Mouse (Mus musculus) cerebellum, postnatal 14 days (tissue): ENCODE data around the gene Csad.
"Not testable (repeated sequence)": the region's sequence is repeated elsewhere in the genome, so short reads cannot be mapped to it uniquely, and the experiment has no call there.

Experiments used
- DNase-seq, 2 experiments: peaks; one replicate each; pipeline ENCODE4 v3.0.0; 2021; ENCODE audit warnings: mixed read lengths in 2 of 2

Gene Csad

DNA sequence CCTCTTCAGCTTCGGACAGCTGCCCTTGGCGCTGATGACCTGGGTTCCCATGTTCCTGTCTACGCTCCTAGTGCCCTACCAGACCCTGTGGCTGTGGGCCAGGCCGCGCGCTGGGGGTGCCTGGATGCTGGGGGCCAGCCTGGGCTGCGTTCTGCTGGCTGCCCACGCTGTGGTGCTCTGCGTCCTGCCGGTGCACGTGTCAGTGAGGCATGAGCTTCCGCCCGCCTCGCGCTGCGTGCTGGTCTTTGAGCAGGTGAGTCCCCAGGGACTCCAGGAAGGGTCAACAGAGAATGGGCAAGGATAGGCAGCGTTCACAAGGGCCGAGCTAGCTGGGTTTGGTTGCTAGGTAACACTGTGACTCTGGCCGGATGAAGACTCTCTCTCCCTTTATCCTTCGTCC is 47.7 kb downstream of the Csad start:
- DNase-seq, result peak in 1 of 2 experiments; percentile 53

DNA sequence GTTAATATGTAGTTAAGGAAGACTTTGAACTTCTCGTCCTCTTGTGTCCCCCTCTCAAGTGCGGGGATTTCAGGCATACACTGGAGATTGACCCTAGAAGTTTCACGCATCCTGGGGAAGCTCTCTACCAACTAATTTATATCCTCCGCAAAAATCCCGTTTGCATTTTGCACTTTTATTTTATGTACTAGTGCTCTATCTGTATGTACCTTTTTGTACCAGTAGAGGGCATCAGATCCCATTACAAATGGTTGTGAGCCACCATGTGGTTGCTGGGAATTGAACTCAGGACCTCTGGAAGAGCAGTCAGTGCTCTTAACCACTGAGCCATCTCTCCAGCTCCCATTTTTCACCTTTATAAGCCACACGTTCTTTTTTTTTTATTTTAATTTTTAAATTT is 49.5 kb downstream of the Csad start:
- not testable (repeated sequence) for DNase-seq

DNA sequence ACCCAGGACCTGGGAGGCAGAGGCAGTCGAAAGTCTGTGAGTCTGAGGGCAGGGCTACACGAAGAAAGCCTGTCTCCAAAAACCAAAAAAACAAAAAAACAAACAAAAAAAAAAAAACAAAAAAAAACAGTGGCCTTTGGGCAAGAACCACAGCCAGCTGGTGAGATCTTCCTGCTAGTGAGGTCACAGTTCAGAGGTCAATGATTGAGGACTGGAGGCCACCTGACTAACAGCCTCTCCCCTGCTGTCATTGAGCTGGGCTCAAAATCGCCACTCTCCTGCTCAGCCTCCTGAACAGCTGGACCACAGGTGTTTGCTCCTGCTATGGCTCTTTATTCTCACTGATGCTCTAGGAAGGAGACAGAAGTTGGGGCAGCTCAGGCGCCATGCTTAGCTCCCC is 51.9 kb downstream of the Csad start:
- no peak for DNase-seq

DNA sequence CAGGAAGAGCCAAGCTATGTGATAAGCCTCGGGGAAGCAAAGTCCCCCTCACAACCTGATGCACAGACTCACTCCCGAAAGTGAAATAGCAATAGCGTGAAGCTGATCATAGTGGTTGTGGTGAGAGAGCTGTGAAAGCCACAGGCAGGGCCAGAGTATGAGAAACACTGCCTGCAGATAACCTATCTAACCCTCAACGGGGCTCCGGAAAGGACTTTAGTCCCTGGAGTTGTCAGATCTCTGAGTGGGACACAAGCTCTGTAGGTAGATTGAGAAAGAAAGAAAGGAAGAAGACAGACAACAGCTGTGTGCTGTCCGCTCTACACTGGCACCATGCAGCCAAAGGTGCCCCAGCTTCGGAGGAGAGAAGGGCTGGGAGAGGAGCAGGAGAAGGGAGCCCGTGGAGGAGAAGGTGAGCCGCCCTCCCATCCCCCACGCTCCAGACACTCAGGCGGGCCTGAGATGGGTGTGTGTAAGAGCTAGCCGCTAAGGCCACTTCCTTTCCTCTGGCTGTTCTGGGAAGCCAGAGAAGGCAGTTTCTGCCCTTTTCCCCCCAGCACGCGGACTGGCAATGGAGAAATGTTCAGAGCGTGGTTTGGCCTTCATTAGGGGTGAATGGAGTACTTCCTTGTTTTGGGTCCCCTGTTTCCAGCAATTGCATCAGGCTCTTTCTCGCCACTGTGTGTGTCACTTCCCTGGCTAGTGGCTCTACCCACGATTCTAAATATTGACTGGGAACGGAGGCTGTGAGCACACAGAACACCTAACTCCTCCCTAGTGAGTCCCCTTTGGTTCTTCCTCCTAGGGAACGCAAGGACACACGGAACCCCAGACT is 54.0 kb downstream of the Csad start, which contains the start of gene Soat2:
Gene Soat2, plus strand, starts transcription at position 226 of the 835 bp plus-strand sequence.
- DNase-seq, result no peak

DNA sequence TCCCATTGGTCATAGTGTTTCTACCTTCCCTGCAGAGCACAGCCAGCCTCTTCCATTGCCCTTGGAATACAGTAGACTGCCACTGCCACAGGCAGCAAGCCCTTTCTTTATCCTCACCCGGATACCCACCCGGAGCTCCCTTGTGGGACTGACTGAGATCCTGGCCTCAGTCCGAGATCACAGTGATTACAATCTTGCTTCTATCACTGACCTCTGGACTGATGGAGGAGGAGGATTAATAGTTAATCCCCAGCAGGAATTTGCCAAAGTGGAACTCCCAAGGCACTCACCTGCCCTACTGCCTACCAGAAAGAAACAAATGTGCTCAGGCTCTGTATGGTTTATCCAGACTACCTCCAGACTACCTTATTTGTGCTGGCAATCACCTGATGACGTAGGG is 55.0 kb downstream of the Csad start:
- no peak for DNase-seq

DNA sequence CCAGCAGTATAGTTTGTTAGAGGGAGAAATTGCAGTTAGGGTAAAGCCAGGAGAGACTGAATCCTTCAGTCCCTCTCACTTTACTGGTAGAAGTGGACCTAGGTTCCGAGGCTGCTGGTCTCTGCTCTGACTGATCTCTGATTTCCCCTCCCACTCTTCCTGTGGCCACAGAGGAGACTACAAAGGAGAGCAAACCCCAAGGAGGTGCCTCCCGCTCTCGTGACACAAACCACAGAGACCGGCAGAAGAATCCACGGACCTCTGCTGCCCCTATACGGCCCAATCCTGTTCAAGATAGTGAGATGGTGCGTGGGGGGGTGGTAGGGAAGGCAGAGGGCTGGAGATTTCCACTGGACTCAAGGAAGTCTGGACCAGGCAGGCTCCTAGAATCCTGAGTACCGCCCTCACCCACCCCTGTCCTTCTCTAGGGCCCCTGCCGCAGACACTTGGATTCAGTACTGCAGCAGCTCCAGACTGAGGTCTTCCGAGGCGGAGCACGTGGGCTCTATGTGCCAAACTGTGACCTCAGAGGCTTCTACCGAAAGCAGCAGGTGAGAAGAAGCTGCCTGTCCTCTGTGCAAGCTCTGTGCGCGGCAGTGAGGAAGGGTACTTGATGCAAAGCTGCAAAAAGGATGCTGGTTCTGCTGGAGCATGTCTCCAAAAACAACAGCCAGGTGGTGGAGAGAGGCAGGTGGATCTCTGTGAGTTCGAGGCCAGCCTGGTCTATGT is 56.7 kb downstream of the Csad start:
- DNase-seq, result no peak

DNA sequence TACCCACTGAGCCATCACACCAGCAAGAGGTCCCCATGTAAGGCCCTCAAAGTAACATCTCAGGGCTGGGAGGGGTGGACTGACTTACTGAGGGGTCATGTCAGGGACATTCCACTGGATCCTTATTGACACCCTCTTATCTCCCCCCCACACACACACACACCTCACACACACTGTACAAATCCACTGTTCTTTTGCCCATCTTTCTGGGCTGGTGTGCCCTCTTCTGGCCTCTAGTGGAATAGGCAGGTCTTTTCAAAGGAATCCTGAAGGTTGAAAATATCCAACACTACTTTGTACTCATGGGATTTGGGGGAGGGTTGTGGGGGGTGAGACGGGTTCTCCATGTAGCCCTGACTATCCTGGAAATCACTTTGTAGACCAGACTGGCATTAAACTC is 57.6 kb downstream of the Csad start:
- peak; percentile 80 to 84 for DNase-seq

DNA sequence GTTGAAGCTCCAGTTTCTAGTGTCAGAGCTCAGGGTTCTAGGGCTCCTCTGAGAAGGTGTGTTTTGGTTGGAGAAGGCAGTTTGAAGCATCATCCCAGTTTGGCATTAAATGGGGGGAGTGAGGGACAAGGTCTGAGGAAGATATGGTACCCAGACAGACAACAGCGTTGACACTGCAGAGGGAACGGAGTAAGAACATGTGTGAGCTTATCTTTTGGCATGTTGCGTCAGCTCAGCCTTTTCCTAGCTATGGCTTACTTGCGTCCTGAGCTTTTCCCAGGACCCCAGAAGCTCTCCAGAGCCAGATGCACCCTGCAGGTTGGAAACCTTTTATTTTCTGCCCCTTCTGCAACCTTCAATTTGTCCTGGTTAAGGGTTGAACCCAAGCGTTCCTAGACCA is 58.4 kb downstream of the Csad start:
- DNase-seq, result no peak

DNA sequence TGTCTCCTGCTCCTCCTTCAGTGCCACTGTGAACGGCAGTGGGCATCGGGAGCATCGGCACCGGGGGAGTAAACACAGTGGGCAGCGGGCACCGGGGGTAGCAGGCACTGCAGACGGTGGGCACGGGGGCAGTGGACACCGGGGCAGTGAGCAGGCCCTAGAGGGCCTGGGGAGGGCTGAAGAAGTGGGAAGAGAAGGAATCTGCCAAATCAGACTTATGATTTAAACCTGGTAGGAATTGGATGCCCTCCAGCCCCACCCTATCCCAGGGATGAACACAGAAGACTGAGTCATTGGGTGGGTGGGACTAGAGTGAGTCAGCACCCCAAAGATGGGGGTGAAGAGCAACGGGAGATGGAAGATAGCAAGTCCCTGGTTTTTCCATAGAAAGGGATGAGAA is 59.2 kb downstream of the Csad start:
- no peak for DNase-seq

DNA sequence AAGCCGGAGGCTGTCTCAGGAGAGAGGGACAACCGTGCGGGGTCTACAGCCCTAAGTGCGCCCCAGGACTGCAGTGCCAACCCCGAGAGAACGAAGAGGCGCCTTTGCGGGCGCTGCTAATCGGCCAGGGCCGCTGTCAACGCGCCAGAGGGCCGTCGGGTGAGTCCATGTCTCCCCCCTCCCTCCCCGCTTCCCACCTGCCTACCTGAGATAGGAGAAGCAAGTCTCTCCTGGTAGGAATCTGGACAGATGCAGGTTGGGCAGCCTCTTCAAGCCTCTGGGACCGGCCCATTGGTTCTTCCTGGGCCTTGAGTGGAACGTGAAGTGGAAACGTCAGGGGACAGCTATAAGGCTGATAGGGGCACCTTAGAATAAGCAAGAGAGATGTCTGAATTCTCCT is 59.8 kb downstream of the Csad start:
- no peak for DNase-seq

DNA sequence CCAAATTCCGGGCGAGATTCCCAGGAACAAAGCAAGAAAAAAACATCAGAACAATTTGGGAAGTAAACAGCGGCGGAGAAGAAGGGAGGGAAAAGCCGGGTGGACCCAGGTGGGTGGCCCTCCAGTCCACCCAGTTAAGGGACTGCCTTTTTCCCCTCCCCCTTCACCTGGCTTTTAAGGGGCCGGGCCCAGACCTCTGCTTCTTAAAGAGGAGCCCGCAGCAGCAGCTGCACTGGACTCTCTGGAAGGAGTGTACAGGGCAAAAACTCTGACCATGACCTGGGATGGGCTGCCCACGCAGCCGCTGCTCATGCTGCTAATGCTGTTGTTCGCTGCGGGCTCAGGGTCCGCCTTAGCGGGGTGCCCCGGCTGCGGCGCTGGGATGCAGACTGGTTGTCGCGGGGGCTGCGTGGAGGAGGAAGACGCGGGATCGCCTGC is 60.2 kb downstream of the Csad start, which contains the start of gene Igfbp6:
Gene Igfbp6, plus strand, starts transcription at position 89 of the 438 bp plus-strand sequence.
- DNase-seq, result no peak

DNA sequence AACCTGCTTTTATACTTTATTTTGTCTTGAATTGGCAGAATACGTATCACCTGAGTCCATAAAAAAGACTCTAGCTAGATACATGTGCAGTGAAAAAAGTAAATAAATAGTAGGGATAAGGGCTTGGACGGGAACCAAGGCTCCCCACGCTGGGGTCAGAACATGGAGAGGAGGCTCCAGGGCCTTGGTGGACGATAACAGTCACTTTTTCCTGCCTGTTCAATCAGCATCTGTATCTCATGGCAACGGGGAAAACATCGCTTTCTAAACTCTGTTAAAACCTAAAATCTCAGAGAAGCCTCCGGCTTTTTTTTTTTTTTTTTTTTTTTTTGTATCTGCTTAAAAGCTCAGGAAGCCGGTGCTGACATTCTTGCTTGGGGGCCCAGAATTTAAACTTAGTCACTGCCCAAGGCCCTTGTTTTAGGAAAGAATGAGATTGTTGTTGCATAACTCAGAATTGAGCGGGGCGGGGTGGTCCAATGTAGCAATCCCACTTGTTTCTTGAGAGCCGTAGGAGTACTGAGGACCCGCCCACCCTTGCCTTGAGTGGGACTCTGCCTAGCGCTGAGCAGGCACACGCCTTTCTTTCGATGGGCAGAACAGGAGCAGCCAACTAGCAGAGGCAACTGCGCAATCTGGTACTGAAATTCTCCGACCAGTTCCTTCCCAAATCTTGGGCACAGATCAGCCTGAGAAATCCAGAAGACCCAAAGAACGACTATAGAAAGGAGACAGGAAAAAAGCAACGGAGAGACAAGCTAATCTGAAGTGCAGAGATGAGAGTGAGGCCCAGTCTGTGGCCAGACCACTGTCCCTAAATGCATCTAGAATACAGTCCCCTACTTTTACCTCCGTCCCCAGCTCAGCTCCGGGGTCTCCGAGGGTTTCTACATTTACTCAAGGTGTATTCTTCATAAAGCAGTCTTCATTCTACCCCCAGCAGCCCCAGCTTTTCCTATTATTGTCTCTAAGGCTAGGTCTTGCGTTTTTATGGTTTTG is 61.3 kb downstream of the Csad start:
- DNase-seq, result no peak

DNA sequence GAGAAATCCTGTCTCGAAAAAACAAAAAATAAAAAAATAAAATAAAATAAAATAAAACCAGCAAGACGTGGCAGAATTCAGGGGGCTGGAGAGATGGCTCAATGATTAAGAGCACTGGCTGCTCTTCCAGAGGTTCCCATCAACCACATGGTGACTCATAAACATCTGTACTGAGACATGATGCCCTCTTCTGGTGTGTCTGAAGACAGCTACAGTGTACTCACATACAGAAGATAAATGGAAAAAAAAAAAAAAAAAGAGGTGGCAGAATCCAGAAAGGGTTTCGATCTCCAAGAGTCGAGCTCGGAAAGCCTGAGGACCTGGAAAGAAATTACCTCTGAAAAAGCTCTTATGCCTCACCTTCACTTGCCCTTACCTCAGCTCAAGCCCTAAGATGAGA is 63.4 kb downstream of the Csad start:
- DNase-seq, result no peak

DNA sequence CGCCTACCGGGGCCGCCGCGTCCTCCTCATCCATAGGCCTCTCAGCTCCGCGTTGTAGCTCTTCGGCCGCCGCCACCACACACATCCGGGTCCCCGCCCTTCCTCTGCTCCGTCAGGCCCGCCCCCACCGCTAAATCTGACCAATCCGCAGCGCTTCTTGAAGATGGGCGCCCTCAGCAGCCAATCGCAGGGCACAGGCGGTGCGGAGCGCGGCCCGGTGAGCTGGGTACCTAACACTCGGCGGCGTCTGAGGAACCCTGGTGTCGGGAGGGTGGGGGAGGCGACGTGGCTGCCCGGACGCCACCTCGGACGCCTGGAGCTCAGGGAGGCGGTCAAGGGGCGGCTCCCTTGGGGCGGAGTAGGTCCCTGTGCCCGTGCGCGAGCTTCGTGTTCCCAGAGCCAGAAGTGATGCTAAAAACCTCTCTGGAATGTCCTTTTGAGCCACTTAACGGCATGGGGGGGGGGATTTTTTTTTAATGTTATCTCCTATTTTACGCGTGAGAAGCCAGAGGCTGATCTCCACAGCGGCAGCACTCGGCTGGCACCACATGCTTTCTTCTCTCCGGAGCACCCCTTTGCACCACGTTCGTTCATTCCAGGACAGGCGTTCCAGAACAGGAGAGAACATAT is 68.3 kb downstream of the Csad start, which contains the start of gene Spryd3:
Gene Spryd3, minus strand, starts transcription at position 106 of the 630 bp plus-strand sequence.
- peak; percentile 99 for DNase-seq

DNA sequence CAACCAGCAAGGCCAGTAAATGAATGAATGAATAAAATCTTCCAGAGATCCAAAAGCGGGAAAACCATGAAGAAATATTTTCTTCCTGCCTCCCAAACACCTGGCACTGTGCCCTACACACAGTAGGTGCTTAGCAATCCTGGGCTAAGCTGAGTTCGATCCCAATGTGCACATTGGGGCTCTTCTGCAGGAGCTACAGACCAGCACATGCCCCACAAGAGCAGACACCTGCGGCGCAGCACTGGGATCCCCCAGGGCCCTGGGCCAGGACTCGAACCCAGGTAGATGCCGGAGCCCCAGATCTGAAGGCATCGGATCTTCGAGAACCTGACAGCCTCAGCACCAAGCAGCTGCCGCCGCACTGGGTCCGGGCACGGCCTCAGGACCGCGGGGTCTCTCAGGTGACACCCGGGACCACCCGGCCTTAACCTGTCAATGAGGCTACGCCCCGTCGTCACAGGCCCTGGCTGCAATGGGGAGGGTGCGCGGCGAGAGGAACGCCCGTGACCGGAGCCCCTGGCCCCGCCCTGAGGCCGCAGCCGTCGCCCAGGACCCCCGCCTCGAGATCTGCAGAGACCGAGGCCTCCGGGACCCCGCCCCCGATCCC is 68.9 kb downstream of the Csad start:
- DNase-seq, result peak in 1 of 2 experiments; percentile 73

DNA sequence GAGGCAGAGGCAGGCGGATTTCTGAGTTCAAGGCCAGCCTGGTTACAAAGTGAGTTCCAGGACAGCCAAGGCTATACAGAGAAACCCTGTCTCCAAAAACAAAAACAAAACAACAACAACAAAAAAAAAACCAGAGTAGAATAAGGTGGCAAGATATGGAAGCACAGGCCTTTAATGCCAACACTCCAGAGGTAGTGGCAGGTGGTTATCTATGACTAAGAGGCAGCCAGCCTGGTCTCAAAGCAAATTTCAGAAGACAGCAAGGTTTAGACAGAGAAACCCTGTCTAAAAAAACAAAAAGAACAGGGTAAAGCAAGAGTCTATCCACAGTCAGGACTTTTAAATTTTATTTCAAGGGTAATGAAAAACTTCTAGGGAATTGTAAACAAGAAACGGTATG is 69.8 kb downstream of the Csad start:
- DNase-seq, result no peak

DNA sequence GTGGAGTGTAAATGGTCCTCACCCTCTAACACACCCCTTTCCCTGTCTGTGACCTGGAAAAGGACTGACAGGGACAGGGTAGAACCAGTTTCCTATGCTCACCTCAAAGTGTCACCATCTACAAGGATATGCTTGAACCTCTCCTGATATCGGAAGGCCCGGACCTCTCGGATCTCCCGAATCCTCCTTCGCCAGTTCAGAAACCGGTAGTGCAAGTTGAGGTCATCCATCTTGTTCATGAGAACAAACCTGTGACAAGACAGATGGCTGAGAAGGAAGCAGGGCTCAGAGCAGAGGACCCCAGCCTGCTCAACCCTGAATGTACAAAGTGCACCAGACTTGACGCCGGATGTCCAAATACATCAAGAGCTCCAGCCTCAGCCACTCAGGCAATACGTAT is 71.2 kb downstream of the Csad start:
- no peak for DNase-seq
